Mouse (Mus musculus): ENCODE measurements at regions not wholly inside any gene's neighbourhood (a gene's known extent, or its start where the extent isn't known, plus 50 kb on each side); places are given as distances from the start of the nearest gene placed in this dataset.

DNA sequence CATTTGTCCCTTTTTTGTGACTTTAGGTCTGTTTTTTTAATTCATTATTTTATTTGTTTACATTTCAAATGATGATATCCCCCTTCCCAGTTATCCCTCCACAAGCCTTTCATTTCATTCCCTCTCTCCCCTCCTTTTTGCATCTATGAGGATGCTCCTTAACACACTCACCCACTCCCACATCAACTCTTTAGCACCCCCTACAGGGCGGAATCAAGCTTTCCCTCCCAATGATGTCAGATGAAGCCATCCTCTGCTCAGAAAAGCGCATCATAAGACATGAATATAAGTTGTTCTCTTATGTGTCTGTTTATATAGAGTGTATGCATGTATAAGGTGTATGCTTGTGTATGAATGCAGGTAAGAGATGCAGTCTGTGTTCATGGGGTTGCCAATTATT lies 4391.9 kb upstream of the Gm7489 start:
- Histone ChIP-seq H3K27me3 (replicated peaks; ENCODE audit: control insufficient read depth, insufficient read depth, low read length) (no peaks in the 10 kb centered on the region), H3K36me3 (ENCODE audit: control insufficient read depth, insufficient read depth) (no peaks in the 10 kb centered on the region), H3K9me3 (ENCODE audit: control insufficient read depth) (no peaks in the 10 kb centered on the region), H3K27ac (ENCODE audit: low read depth, low read length) (no peak overlapping the region), H3K4me1 (replicated peaks; ENCODE audit: control insufficient read depth, insufficient read depth, low read length) (no peaks in the 10 kb centered on the region), H3K4me2 (replicated peaks; ENCODE audit: low read depth) (no peak overlapping the region), H3K4me3 (ENCODE audit: low read depth, low read length) (no peak overlapping the region), H3K9ac (ENCODE audit: low read depth, low read length) (no peak overlapping the region)
- TF ChIP-seq CTCF (IDR thresholded peaks at IDR 0.05; ENCODE audit: low read depth): peak; percentile 31; the same call in 1 of the 2 replicates
- no peak for ATAC-seq
- WGBS: 45% methylated on average over 2 of the region's 2 CpGs

GRCm38 (mm10) chr15:49501821-49502220 lies 4382.9 kb upstream of the Gm7489 start:
- H3K36me3 ChIP-seq (ENCODE audit: control insufficient read depth, insufficient read depth): no peaks in the 10 kb centered on the region
- no peaks in the 10 kb centered on the region for H3K9me3 ChIP-seq (ENCODE audit: control insufficient read depth)
- no peaks in the 10 kb centered on the region for H3K4me1 ChIP-seq (replicated peaks; ENCODE audit: control insufficient read depth, insufficient read depth, low read length)
- no peak overlapping the region for H3K4me2 ChIP-seq (replicated peaks; ENCODE audit: low read depth)
- H3K4me3 ChIP-seq (ENCODE audit: low read depth, low read length): no peak overlapping the region
- no peaks in the 10 kb centered on the region for H3K27me3 ChIP-seq (replicated peaks; ENCODE audit: control insufficient read depth, insufficient read depth, low read length)
- no peak for ATAC-seq
- H3K9ac ChIP-seq (ENCODE audit: low read depth, low read length): no peak overlapping the region
- TF ChIP-seq CTCF (IDR thresholded peaks at IDR 0.05; ENCODE audit: low read depth): no peak
- H3K27ac ChIP-seq (ENCODE audit: low read depth, low read length): no peak overlapping the region
